Mouse (Mus musculus): ENCODE measurements at regions not wholly inside any gene's neighbourhood (a gene's known extent, or its start where the extent isn't known, plus 50 kb on each side); places are given as distances from the start of the nearest gene placed in this dataset.

DNA sequence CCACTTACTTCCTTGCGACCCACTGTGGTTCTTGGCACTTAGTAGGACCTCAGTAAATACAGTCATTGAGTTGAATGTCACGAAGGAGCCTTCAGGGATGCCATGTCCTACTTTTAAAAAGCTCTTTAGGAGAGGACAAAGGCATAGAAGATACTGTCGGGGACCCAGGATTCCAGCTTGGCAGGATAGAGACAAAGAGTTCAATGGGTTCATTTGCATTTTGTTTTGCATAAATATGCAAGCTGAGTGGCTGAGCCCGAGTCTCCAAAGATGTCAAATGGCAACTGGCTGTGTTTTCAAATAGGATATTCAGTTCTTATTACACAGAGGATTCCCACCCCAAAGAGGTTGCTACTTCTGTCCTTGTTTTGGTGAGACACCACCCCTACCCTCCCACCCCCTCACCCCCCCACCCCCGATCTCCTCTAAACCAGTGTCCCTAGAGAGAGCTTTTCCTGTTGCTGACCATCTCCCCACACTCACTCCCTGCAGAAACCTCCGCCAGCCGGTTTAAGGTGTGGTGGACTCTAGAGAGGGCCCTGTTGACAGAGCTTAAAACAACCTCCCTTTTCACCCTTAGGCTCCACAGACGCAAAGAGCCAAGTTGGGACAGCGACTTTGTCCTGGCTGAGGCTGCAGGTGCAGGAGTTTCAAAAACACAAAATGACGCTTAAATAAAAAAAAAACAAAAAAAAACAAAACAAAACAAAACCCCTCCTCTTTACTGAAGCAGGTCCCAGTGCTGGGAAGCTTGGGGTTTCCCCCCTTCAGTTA lies 57.9 kb downstream of the Sox9 start:
- no peak for DNase-seq (ENCODE audit: low spot score in 2 of 2)

DNA sequence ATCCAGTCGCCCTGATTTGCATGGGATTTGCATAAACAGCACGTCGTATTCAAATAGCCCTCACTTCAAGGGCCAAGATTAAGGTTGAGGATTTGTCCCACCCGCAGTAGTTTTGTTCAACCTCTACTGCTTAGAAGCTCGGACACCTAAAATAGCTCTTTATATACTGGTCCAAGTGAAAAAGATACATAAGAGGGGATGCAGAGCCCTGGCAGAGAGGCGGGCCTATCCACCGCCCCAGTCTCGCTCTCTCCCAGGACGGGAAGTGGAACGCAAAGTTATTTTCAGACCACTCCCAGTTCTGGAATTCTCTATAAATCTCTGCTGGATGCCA lies 58.4 kb downstream of the Sox9 start:
- DNase-seq (ENCODE audit: low spot score in 2 of 2) = no peak

DNA sequence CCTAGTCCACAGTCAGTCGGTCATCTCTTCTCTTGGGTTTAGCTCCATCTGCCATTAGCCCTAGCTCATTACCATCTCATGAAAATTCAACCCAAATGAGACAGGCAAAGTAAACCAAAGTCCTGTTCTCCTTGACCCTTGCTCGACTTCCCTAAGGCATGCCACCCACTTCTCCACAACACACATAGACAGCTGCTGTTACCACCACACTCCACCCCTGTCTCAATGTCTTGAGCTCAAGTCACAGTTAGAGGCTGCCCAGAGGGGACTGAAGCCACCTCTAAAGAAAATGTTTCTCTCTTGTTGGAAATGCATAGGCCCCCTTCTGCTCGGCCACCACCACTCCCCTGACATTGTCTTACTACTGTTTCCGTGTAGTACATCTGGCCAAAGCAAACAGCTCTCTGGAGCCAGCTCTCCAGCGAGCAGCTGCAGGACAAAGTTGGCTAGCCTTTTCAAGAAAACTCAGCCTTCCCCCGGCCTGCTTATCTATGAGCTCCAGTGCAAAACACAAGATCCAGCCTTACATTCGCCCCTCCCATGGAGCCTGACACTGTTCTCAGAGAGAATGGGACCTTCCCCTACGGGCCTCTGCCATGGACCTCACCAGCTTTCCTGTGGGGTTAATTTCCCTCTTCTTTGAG lies 62.4 kb downstream of the Sox9 start:
- DNase-seq (ENCODE audit: low spot score in 2 of 2) = no peak

DNA sequence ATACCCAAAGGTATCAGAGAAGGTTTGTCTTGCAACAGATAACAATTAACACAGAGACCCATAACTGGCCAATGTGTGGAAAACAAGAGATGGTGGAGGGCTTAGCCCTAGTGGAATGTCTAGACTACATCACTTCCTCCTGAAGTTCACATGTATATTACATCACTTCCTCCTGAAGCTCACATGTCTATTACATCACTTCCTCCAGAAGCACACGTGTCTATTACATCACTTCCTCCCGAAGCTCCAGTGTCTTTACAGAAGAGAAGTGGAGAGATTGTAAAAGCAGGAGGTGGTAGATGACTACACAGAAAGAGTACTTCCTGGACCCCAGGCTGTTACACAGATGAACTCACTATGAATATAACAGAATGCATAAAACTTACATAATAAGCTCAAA lies 65.1 kb downstream of the Sox9 start:
- DNase-seq (ENCODE audit: low spot score in 2 of 2) = no peak

DNA sequence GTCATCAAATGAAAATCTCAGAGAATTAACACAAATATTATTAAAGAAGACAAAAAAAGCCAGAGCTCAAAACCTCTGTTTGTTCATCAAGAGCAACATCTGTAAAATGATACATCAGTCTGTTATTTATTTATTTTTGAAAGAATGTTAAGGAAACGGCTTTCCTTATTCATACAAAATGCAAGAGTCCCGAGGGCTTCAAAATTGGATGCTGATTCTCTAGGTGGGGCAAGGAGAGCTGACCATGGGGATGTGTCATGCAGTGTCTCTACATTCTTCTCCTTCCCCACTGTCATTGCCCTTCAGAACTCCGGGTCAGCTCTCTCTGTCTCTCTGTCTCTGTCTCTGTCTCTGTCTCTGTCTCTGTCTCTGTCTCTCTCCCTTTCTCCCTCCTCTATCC lies 65.8 kb downstream of the Sox9 start:
- no peak for DNase-seq (ENCODE audit: low spot score in 2 of 2)

DNA sequence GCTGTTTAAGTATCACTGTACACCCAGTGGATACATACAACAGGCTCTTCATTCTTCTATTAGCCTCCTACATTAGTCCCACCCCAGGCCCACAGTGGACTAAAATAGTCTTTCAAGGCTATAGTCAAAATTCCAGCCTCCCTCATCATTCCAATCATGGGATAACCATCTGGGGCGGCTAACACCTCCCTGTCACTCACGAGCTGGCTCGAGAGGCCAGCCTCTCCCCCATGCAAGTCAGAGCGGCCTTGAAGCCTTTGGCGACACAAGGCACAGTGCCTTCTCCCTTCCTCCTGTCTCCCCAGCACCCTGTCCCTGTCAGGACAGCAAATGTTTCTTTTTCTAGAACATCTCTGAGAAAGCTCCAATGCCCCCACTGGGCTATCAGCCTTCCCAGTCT lies 68.0 kb downstream of the Sox9 start:
- DNase-seq (ENCODE audit: low spot score in 2 of 2) = no peak

DNA sequence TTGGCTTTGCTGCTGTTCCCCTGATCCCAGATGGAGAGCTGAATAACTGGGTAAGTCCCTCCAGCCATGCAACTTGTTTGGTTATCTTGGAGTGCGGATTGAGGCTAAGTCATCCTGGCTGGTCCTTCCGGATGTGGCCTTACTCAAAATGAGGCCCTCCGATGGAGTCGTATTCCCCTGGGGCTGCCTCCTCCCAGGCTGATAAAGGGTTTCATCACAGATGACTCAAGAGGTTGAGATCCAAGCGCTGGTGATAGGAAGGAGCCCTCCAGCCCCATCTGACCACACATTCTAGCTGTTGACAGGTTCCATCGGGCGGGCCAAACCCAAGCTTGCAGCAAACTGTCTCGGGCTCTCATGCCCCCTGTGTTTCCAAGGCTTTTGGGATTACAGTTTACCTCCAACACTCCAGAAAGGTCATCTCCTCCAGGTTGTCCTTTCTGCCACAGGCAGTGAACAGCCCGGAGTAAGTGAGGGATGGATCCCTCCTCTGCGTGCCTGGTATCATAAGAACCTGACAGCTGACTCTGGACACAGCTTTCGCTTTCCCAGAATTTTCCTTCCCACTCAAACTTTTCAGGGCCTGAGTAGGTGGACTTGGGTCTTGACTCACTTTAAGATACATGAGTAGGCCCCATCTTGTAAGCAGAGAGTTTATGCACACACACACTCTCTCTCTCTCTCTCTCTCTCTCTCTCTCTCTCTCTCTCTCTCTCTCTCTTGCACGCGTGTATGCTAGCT lies 68.7 kb downstream of the Sox9 start:
- DNase-seq (ENCODE audit: low spot score in 2 of 2) = no peak

DNA sequence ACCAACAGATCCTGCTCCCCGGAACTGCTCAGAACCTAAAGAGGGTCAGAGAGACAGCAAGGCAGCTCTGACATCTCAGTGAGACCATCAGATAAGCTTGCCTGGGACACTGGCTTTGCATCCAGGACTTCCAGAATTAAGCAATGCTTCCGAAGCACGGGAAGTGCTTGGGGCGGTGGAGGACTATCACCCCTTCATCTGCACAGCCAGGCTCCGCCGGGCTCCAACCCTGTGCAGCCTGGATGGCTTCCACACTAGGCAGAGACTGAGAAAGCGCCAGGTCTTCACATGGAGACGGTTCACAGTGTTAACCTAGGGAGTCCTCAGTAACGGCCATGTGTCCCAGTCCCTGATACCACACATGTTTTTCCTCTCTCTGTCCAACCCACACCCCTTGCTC lies 69.3 kb downstream of the Sox9 start:
- no peak for DNase-seq (ENCODE audit: low spot score in 2 of 2)

DNA sequence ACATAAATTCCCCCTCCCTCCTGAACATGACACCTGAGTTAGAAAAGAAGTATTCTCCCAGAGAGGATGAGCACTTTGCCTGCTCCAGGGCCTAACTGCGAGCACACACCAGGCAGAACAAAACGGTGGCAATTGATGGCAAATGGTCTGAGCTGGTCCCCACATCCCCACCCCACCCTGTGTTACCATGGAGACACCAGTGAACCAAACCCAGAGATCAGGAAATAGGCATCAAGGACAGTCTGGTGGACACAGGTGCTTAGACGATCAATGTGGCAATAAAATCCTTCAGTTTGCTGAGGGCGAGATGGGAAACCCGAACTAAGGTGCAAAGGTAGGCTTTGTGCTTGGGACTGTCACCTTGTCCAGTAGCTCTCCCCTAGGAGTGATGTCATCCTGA lies 74.0 kb downstream of the Sox9 start:
- no peak for DNase-seq (ENCODE audit: low spot score in 2 of 2)

DNA sequence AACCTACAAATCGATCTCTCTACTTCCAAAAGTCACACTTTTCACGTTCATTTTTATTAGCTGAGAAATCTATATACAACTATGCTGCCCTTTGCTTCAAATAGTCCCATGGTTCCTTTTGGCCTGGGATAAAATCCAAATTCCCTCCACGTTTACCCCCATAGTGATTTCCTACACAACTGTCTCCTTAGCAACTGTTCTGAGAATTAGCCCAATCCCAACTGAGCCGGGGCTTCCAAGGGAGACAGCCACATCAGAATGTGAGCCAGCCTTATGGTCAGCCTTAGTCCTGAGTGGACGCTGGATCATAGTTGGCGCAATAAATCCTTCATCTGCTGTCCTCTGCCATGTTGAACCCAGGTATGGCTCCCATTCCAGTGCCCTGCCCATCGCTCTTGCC lies 77.3 kb downstream of the Sox9 start:
- DNase-seq (ENCODE audit: low spot score in 2 of 2) = no peak

DNA sequence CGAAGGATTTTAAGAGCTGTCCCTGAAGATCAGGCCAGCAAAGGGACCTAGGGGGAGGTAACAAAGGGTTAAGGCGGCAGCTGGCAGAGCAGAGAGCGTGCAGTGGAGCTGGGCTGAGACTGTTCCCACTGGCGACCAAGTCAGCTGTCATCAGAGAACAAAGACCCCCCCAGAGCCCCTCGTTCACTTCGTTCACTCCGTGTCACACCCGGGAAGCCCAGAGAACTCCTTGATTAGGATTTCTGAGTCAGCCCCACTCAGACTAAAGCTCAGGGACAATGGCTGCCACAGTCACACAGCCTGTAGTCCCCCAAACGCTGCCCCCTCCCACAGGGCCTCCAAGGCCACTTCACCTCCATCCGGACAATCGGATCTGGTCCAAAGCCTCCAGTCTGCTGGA lies 78.8 kb downstream of the Sox9 start:
- no peak for DNase-seq (ENCODE audit: low spot score in 2 of 2)

DNA sequence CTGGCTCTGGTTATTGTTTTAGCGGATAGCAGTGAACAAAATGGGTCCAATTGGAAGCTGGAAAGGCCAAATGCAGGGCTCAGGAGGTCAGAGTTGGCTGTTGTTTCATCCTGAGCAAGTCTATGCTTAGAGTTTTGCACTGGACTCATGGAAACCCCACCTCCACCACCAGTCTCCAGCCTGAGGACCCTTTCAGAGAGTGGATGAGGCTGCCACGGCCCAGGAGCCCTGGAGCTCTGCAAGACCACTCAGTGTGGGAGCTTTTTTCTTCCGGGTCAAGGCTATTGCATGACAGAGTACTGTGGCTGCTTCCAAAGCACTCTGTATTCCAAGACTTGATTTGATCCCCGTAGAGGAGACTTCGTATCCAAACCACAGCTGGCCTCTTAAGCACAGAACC lies 79.2 kb downstream of the Sox9 start:
- no peak for DNase-seq (ENCODE audit: low spot score in 2 of 2)

DNA sequence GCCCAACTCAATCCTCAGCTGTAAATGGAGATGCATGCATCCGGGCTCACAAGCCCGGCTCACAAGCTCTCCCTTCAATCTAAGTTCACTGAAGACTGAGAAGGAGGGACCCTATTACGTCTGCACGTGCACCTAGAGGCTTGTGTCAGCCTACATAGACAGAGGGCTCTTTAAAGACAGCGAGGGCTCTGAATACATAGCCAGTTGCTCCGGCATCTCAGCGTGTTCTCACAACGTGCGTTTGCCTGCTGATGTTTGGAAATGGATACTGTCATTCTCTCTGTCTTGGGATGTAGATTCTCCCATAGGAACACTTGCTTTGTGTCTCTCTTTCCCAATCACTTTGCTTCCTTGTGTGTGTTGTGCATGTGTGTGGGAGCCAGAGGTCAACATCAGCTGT lies 83.8 kb downstream of the Sox9 start:
- DNase-seq (ENCODE audit: low spot score in 2 of 2) = no peak

DNA sequence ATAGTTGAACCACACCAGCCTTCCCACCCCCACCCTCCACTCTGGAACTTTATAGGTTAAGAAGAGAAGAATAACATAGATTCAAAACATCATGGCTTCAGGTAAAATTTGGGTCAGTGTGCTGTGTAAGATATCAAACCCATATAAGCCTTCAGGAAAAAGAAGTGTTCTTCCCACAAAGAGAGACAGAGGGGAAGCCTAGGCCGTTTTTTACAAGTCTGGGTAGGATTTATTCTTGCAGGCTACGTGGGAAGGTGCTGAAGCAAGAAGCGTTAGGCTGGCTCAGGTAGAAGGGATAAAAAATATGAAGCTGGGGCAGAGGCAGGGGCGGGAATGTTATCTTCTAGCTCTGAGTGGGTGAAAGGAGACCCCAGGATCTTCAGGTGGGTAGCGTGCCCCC lies 87.5 kb downstream of the Sox9 start:
- DNase-seq (ENCODE audit: low spot score in 2 of 2) = no peak

DNA sequence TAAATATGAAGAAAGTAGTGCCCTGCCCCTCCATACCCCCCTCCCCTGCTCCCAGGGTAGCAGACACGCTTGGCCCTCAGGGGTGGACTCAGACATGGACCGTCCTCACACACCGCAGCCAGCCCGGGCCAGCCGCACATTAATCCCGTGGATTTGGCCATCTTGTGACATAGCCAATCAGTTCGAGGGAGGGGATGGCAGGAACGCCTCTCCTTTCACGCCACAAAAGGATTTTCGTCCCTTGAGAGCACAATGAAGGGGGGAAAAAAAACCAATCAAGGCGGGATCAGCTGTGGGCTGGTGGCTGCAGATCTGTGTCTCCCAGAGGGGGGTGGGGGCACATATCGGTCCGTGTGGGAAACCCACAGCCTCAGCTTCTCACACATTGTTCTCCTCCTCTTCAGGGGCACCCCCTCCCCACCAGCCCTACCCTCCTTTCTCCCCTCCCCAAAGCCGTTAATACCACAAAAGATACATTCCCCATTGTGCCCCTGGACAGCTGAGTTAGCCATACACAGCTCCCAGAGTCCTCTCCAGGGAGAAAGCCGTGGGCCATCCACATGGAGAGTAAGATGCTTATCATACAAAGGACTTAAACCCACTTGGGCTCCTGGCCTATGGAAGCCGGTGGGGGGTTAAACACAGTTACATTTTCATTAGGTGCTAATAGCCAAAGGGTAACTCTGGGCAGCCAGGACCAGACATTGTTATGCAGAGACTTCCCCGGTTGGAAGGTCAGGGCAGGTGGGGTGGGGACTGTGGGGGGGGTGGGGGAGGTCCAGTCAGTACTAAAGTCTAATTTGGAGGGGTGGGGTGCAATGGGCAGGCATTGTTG lies 88.4 kb downstream of the Sox9 start:
- no peak for DNase-seq (ENCODE audit: low spot score in 2 of 2)

DNA sequence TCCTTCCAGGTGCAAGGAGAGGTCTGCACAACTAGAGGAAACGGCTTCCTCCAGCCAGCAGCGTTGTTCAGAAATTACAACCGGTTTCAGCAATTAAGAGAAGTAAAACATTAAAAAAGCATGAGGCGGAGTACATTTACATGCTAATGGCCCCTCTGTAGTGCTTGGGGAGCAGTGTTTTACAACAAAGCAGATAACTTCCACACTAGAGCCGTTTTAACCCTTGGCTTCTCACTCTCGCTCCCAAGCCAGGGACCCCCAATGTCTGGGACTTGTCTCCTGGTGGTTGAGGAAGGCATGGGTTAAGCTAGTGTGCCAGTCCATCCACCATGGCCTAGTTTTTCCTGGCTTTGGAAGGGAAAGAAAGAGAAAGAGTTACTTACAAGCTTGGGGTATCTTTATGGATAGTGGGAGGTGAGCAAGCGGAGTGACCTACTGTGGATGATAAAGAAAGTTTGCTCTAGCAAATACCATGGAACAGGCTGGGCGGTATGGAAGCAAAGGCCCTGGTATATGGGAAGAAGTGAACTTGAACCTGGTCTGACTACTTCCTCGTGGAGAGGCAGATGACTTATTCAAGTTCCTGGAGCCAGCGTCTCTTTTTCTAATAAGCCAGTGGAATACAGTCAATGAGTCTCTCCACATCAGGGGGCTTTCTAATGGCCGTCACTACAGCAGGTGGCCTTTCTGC lies 90.8 kb downstream of the Sox9 start:
- no peak for DNase-seq (ENCODE audit: low spot score in 2 of 2)

DNA sequence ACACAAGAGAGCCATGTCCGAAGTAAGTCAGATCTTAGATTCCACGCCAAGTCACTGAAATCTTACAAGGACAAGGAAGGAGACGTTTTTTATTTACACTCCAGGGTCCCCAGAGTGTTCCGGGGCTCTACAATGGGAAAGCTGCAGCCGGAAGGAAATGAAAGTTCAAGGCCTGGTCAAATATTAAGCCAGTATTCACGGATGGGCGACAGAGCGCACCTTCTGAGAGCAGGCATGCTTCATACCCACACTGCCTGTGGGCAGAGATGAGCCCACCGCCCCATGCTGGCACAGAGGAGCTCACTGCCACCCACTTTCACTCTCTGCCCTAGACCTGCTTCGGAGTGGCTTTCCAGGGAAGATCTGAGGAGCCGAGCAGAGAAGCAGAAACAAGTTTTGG lies 92.2 kb downstream of the Sox9 start:
- no peak for DNase-seq (ENCODE audit: low spot score in 2 of 2)

DNA sequence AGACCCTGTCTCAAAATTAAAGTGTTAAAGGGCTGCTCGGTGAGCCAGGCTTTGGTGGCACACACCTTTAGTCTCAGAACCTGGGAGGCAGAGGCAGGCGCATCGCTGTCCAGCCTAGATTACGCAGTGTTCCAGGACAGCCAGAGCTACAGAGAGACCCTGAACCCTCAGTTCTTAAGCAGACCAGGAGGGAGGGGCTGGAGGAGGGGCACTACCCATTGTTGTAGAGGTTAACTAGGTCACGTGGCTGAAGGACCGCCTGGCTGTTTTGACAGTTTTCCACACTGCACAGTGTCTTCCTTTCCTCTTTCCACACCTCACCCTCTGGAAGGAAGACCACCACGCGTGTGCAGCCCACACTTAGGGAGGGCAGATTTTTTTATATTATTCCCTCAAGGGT lies 94.2 kb downstream of the Sox9 start:
- no peak for DNase-seq (ENCODE audit: low spot score in 2 of 2)

DNA sequence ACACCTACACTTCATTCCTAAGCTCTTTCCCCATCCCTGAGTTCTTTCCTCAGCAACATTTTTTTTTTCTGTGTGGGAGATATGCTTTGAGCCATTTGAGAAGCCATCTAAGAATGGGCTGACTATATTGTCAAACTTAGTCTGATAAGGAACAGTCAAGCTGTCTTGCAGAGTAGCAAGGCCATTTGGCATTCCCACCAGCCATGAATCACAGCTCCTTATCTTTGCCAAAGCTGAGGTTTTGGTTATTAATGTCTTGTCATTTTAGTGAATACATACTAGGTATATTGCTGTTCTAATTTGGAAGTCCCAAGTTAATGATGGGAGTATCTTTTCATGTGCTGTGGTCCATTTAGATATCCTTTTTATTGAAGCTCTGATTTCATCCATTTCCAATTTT lies 96.4 kb downstream of the Sox9 start:
- DNase-seq (ENCODE audit: low spot score in 2 of 2) = no peak

DNA sequence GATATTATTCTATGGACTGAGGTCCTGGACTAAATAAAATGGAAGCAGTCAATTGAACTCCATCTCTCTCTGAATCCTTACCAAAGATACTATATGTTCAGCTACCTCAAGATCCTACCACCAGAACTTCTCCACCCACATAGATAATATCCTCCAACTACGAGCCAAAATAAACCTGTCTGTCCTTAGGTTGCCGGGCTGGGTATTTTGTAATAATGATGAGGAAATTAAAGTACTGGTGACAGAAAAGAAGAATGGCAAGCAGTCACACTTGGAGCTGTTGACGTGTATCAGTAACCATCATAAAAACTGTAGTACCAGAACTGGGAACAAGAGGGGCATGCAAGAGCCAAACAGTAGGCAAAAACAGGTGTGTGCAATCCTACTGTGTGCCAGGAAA lies 98.7 kb downstream of the Sox9 start:
- DNase-seq (ENCODE audit: low spot score in 2 of 2) = no peak

DNA sequence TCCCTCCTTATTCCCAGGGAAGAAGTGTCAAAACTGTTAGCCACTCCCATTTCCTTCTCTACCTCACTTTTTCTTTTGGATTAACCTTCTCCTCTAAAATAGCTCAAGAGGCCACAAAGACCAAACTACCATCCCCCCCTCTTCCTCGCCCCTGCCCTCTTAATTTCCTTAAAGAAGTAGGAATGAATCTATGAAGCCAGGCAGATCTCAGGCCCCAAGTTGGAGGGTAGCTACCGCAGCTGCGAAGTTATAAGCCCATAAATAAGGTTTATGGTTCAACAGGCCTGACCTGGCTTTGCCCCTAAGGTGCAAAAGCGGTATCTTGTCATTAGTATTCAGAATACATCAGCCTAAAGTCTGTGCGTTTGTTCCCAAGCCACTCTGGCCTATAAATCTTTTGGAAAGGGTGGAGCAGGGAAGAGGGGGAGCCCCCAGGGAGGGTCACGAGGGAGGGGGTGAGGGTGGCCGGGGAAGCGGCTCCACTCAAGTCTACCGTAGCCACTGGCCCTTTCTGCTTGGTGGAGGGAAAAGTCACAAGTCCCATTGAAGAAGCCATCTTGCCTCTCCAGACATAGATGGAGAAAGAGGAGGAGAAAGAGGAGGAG lies 103.4 kb downstream of the Sox9 start:
- no peak for DNase-seq (ENCODE audit: low spot score in 2 of 2)
